Mouse (Mus musculus): ENCODE data around the gene Ppy. TPM values are rescaled to one million over a fixed set of nuclear protein-coding genes. Genes with fewer than 3 reads are reported as not detected.

Gene Ppy
- 1 to 10 TPM in 1 of 2 experiments, not detected in 1; 7.4 TPM for total RNA-seq (2021)
- long read RNA-seq, experiment 1, result 0 reads
- long read RNA-seq, experiment 2, partial matches to known transcripts, result 0 of 3 reads
- long read RNA-seq, experiment 2, other reads (novel, unspliced or antisense), result 2 of 3 reads

DNA sequence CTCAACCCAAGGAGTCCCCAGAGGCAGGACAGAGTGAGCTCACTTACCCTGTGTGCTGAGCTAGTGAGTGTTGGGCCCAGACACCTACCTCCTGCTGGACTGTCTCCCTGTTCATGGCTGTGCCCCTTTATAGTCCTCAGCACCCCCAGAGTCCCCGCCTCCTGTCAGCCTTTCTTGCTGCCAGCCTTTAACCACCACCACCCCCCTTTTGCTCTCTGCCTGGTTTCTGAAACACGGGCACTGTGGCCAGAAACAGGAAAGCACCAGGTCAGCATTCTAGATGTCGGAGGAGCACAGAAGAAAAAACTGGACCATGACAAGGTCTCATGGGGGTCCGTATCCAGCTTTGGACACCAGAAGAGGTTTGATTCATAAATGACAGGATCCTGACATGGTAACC lies at the start of gene Ppy:
Gene Ppy, minus strand, starts transcription at position 101 of the 400 bp plus-strand sequence.
- DNase-seq (ENCODE audit: low spot score in 2 of 2), result no peak

DNA sequence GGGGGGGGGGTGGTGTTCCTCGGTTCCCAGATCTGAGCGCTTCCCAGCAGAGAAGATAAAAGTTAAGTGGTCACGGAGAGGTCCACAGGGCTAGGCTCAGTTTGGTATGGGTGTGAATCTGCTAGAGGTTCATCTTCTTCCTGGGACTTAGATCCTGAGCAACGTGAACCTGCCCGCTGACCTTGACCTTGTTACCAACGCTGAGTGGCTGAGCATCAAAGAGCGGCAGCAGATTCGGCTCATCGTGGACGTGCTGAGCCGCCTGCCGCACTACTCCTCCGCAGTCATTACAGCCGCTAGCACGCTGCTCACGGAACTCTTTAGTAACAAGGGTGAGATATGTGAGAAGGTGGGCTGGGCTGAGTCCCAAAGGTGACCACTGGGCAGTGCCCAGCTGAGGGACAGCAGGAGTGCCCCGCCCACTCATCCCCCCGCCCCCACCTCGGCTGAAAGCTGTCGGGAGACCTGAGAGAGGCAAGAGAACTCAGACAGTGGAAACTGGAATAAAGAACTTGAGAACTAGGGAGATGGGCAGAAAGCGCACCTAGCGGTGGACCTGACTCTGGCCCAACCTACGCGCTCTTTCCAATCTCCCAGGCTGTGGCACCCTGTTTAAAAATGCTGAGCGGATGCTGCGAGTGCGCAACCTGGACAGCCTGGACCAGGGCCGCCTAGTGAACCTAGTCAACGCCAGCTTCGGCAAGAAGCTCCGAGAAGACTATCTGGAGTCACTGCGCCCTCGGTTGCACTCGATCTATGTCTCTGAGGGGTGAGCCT lies 46.3 kb upstream of the Ppy start:
- no peak for DNase-seq (ENCODE audit: low spot score in 2 of 2)

DNA sequence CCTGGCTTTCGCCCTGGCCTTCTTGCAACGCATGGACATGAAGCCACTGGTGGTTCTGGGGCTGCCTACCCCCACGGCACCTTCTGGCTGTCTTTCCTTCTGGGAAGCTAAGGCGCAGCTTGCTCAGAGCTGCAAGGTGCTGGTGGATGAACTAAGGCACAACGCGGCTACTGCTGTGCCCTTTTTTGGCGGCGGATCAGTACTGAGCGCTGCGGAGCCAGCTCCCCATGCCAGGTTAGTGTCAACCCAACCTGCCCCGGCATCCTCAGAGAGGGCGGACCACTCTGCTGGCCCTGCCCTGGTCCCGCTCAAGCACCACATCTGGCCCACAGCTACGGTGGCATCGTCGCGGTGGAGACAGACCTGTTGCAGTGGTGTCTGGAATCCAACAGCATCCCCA lies 45.4 kb upstream of the Ppy start:
- no peak for DNase-seq (ENCODE audit: low spot score in 2 of 2)

DNA sequence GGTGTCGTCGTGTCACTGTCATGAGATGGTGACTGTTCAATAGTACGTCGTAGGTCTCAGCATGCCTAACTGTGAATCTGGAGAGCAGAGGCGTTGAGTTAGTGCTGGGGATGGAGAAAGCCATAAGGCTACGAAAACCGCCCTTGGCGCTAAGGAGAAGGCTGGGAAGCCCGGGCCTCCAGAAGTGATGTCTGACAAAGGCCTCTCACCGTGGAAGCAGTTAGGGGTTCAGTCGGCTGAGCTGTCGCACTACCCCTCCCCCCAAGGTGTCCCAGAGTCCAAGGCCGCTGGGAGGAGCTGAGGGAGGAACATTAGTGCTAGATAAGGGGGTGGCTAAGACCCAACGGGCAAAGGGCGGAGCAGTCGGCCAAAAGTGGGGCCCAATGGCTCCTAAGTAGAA lies 44.9 kb upstream of the Ppy start:
- no peak for DNase-seq (ENCODE audit: low spot score in 2 of 2)

DNA sequence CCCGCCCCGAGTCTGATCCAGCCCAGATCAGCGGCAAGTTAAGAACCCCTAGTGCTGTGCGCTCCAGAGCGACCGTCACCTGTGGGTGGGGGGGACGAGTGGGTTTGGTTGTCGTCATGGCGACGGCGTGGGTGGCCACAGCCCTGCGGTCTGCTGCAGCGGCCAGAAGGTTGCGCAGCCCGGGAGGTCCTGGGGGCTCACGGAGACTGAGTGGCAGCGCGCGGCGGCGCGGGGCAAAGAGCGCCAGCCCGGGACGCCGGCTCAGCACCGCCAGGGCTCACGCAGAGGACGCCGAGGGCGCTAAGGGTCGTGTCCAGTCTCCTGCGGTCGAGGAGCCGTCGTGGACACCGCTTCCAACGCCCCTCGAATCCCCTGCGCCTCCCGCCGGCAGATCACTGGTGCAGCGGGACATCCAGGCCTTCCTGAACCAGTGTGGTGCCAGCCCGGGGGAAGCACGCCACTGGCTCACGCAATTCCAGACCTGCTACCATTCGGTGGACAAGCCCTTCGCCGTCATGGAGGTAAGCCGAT lies 44.4 kb upstream of the Ppy start, which contains the start of gene Nags:
Gene Nags, plus strand, starts transcription at position 43 of the 531 bp plus-strand sequence.
- DNase-seq (ENCODE audit: low spot score in 2 of 2), result no peak

DNA sequence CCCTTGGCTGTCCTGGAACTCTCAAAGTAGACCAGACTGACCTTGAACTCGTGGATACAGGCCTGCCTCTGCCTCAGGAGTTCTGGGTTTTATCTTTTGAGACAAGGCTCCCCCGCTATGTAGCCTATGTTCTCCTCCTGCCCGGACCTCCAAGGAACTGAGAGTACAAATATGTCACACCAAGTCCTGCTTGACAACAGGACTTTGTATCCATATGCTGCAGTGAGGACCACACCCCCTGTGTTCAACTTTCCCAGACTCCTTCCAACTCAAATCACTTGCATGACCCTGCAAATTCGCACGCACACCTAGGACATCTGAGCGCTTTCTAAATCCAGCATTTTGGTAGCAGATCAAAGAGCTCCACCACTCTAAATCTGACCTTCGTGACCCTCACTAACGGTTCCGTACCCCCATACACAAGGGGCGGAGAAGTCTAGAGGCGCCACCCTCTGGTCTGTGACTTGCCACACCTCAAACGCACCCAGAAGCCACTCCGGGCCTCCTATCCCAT lies 43.9 kb upstream of the Ppy start:
- no peak for DNase-seq (ENCODE audit: low spot score in 2 of 2)

DNA sequence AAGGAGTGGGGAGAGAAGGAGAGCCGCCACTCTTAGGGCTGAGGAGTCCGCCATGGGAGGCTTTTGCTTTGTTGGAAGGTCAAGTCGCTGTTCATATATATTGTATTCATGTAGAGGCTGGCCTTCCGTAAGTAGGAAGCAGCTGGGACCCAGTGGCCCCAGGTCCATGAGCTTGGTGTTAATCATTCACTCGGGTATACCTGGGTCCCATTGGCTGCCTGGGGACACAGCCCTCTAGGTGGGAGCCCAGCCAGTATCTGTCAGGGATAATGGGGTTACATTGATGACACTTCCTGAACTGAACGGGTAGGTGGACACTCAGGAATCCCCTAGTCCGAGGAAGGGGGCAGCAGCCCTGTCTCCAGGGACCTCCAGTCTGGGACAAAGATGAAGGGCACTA lies 41.2 kb upstream of the Ppy start:
- no peak for DNase-seq (ENCODE audit: low spot score in 2 of 2)

DNA sequence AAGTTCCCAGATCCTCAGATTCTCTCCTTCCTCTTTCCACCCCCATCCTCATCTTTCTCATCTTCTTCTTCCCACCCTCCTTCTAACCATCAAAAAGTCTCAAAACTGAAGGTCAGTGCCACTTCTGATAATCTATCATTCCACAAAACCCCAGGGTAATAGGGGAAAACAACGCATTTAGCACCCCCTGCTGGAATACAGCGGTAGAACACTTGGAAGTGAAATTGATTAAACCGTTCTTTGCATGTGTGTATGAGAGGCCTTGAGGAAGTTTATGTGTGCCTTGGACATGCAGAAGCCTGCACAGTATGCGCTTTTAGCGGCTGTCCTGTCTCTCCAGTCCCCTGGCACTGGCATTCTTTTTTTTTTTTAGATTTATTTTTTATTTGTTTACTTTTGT lies 39.4 kb upstream of the Ppy start:
- DNase-seq (ENCODE audit: low spot score in 2 of 2), result no peak

DNA sequence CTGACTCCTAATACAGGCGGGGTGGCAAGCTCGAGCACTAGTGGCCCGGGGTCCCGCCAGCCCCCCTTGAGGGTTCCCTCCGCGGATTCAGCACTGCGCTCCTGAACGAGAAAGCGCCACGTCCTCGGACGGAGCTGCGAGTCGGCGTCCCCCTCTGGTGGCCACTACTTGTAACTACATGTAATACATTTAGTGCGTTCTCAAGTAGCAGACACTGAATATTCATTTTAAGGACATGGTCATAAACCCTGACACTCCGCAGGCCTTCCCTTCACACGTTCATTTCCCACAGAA lies 37.3 kb upstream of the Ppy start:
- peak; percentile 38 to 50 for DNase-seq (ENCODE audit: low spot score in 2 of 2)

DNA sequence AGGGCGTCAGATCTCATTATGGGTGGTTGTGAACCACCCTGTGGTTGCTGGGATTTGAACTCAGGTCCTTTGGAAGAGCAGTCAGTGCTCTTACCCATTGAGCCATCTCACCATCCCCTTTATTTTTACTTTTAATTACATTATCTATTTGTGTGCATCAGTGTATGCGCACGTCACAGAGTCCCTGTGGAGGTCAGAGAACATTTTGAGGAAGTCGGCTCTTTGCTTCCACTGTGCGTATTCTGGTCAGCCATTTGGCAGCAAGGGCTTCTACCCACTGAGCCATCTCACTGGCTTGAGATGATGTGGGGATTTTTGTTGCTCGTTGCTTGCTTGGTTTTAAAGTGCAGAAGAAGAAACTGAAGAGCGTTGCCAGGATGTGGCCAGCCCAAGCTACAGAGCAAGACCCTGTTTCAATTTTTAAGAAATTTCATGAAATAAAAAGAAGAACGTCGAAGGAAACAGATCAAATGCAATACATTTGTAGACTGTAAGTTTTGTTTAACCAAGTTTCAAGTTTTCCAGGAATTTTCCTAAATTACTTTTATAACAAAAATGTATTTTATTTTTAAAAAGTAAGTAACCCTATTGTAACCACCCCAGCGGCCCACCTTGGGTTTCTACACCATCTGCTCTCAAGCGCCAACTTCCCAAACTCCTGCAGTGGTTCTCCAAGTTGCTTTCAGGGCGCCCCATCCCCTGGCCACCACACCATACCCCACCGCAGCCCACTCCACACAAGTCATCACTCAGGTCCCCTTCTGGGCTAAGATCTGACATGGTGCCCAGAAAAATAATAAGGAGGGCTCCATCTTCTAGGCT lies 36.7 kb upstream of the Ppy start:
- no peak for DNase-seq (ENCODE audit: low spot score in 2 of 2)

DNA sequence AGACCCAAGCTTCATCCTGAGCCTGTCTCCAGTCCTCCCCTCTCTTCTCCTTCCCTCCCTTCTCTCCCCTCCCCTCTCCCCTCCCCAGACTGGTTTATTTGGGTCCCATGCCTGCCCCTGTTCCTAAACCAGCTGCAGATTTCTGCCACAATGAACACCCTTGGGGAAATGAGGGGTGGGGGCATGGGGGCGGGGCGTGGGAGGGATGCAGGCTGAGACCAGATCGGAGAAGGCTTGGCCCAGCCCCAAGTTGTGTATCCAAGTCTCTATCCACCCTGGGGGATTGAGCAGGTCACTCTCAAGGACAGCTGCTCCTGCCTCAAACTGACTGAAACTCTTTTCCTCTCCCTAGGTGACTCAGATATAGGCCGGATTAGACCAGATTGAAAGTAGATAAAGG lies 33.4 kb upstream of the Ppy start:
- no peak for DNase-seq (ENCODE audit: low spot score in 2 of 2)

DNA sequence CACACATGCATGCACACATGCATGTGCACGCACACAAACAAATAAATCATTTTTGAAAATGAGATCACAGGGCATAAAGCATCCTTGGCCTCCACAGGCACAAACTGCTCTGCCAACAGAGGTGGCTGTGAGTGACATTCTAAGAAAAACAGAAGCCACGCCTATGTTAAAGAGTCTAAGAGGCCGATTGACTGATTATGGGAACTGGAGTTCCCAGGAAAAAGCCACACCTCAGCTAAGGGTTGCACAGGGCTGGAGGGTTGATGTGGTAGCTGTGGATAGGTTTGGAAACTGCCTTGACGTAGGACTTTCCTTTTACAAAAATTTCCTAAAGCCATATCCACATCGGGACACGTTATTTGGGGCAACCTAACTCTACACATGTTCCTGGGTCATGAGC lies 16.3 kb upstream of the Ppy start:
- DNase-seq (ENCODE audit: low spot score in 2 of 2), result no peak

DNA sequence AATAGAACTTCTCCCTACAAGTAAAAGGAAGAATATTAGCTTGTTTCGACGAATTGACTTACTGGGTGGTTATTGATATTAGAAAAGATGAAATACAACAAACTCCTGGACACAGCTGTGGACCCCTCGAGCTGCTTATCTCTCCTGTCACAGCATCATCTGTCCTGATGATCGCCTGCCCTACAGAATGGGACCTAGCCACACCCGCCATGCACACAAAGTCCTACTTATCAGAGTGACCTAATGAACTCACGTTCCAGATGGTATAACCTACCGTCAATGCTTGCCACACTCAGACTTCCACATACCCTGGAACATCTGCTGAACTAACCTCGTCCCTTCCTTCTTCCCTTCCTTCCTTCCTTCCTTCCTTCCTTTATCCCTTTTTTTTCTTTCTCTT lies 15.1 kb upstream of the Ppy start:
- DNase-seq (ENCODE audit: low spot score in 2 of 2), result no peak

DNA sequence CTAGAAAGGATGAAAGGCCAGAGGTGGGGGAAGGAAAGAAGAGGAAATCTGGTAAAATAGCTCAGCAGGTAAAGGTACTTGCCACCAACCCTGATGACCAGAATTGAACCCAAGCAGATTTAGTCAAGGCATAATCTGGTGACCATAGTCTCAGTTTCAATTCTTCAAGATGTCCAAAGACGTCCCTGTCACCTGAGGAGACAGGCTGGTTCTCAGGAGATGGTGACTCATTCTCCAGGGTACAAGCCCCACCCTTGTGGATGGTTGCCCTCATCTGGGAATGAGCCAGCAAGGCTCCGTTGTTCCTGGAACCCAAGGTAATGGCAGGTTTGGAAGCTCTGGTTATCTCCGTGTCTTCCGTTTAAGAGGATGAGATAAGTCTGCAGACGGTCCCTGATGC lies 10.5 kb upstream of the Ppy start:
- DNase-seq (ENCODE audit: low spot score in 2 of 2), result no peak

DNA sequence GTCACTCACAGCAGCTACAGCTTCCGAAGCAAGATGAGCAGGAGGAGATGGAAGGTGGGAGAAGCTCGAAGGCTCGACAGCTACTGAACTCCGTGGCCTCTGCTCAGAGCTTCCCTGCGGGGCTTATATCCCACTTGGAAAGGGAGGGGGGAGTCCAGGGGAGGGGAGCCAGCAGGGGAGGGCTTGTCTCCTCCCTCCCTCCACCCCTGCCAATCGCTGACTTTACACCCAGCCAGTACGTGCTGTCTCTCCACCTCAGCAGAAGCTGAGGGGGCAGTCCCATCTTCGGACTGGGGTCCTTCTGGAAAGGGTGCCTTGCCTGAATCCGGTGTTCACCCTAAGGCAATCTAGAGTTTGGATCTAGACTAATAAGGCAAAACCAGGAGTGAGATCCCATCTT lies 6.6 kb upstream of the Ppy start, which contains the start of gene Pyy:
Gene Pyy, minus strand, starts transcription at position 101 of the 400 bp plus-strand sequence.
- DNase-seq (ENCODE audit: low spot score in 2 of 2), result no peak

DNA sequence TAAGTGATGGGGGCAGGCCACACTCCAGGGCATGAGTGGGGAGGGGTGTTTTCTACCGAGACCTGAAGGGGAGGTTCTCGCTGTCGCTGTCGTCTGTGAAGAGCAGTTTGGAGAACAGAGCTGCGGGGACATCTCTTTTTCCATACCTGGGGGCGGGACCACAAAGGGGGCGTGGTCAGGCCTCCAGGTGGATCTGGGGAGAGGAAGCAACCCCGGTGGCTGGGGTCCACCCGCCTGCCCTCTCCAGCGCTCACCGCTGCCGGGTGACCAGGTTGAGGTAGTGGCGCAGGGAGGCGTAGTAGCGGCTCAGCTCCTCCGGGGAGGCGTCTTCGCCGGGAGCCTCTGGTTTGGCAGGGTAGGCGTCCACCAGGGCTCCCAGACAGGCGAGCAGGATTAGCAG lies 5.8 kb upstream of the Ppy start:
- no peak for DNase-seq (ENCODE audit: low spot score in 2 of 2)

DNA sequence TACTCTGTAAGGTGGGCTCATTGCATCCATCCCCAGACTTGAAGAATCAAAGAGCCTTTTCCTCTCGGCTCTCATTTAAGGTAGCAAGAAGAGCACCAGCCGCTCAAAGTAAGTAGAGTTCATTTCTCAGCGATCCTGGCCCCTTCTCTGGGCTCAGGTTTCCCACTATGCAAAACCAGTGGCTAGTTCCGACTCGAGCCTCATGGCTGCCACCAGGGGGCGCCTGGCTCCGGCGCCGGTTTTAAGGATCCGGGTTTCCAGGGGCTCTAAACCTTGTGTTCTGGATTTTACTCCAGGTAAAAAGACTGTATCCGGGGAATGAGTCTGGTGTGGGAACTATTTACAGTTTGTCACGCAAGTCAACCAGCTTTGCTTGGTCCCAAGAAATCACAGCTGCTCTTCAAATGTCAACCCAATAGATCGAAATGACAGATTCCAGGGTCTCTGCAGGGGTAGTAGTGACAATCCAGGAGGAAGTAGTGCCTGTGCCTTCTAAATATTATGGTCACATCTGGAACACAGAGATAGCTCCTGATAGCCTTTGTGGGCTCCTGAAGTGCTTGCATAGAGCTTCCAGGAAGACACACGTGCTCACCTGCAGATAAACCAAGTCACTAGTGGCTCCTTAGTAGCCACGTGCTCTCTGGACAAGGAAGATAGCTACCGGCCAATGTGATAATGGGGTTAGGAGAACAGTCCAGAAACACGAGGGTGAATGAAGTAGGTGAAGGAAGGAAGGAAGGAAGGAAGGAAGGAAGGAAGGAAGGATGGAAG lies 1.6 kb upstream of the Ppy start:
- peak; percentile 31 to 41 for DNase-seq (ENCODE audit: low spot score in 2 of 2)

DNA sequence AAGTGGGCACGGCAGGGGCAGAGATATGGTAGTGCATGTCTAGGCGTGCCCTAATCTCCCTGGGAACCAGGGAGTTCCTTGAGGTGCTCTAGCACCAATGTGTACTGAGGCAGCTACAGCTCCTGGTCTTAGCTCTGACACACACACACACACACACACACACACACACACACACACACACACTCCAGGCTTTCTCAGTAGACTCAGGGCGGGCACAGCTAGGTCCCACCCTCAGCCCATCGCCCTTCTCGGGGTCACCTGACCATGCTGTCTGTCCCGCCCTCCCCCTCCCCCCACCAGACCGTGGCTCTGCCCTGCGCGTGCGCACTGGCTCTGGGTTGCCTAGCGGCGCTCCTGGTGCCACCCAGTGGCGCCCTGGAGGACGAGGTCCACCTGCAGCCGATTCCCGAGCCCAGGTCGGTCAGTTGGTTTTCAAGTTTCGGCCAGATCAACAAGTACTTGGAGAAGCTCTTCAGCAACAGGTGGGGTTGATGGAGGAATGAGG lies 4.2 kb downstream of the Ppy start:
- DNase-seq (ENCODE audit: low spot score in 2 of 2), result peak; percentile 58 to 71

DNA sequence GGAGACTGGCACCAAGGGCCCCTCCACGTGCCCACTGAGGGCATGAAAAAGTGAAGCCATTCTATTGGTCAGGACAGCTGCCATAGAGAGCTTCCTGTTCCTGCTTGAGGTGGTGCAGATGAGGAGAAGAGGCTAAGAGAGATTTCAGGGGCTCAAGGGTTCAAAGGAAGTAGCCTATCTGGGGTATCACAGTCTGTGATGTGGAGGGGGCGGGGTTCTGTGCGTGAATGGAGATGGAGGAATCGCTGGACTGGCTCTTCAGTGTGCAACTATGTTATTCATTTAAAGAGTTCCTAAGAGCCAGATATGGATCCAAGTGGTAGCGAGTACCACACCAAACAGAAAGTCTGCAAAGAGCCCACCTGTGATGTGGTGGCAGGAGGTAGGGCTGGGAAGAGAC lies 4.7 kb downstream of the Ppy start:
- DNase-seq (ENCODE audit: low spot score in 2 of 2), result no peak

DNA sequence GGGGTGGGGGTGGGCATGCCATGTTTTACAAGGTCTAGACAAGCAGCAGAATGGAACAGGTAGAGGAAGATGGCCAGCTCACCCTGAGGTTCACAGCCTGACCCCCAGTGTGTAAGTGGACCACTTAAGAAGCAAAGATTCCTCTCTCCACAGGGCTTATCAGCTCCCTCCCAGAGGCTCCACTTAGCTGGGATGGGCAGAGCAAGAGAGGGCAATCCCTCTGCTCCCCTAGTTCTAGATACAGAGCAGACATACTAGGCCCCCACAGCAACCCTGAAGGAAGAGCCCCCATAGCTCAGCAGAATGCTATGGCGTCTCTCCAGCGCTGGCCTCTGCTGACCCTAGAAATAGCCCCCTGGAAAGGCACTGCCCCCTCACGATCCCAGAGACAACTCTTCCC lies 5.4 kb downstream of the Ppy start:
- no peak for DNase-seq (ENCODE audit: low spot score in 2 of 2)

All from adrenal gland, postnatal 4 days (tissue).